Mouse (Mus musculus) thymus, adult 2 months (tissue): Measurements from ENCODE around the gene Uxs1.

ENCODE experiments used
- CTCF ChIP-seq: fragments of 200-500 bp; IDR thresholded peaks from 2 replicates; pipeline ENCODE4 v1.5.1; 2012; ENCODE audit warnings: mild to moderate bottlenecking, control low read depth, low read length, moderate library complexity, borderline replicate concordance; ENCODE audit not compliant: control insufficient read depth, poor library complexity, insufficient read depth; ENCODE audit errors: extremely low read depth
- POLR2A ChIP-seq: fragments of 200-500 bp; IDR thresholded peaks from 2 replicates; pipeline ENCODE4 v1.6.1; 2012; ENCODE audit warnings: mild to moderate bottlenecking, low read length, control low read depth, moderate library complexity; ENCODE audit not compliant: control insufficient read depth, poor library complexity, insufficient read depth; ENCODE audit errors: extremely low read depth

DNA sequence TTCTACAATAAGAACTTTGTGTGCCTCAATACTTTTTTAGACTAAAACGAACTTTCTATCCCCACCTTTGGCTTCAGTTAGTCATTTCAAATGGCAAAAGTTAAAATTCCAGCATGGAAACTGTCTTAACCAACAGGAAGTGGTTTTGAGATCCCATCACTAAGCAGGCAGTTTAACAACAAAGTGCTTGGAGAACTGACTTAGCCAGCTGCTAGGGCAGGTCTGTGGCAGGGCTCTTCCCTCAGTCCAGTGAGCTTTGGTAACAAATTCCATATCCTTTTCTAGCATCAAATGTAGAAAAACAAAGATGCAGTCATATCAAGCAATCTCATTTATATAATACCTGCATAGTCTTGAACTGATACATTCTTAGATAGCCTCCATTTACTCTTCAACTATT, 105.1 kb downstream of the Uxs1 start:
- TF ChIP-seq CTCF (no peak), POLR2A (no peak)
